Mouse (Mus musculus): ENCODE results near the gene Gucd1. TPM values are rescaled to one million over a fixed set of nuclear protein-coding genes. Genes with fewer than 3 reads are reported as not detected.
"Not testable (repeated sequence)": the region's sequence is repeated elsewhere in the genome, so short reads cannot be mapped to it uniquely, and the experiment has no call there.

The Gucd1 gene
- polyA plus RNA-seq, 1 experiment from 2014 or later = 80.9 TPM

GRCm38 (mm10) chr10:75418747-75419146, 99.0 kb downstream of the Gucd1 start:
- Histone ChIP-seq H3K9me3 (ENCODE audit: control insufficient read depth) (no peaks in the 10 kb centered on the region), H3K36me3 (ENCODE audit: control insufficient read depth, insufficient read depth) (no peaks in the 10 kb centered on the region), H3K27me3 (replicated peaks; ENCODE audit: control insufficient read depth, insufficient read depth, low read length) (no peaks in the 10 kb centered on the region), H3K9ac (ENCODE audit: low read depth, low read length) (no peak overlapping the region), H3K4me1 (replicated peaks; ENCODE audit: control insufficient read depth, insufficient read depth, low read length) (no peaks in the 10 kb centered on the region), H3K27ac (ENCODE audit: low read depth, low read length) (no peak overlapping the region), H3K4me3 (ENCODE audit: low read depth, low read length) (no peak overlapping the region), H3K4me2 (replicated peaks; ENCODE audit: low read depth) (no peak overlapping the region)
- no peak for ATAC-seq
- TF ChIP-seq CTCF (IDR thresholded peaks at IDR 0.05; ENCODE audit: low read depth) = no peak
- 64% methylated on average over 4 of the region's 4 CpGs for WGBS

GRCm38 (mm10) chr10:75417363-75418042, 100.3 kb downstream of the Gucd1 start:
- Histone ChIP-seq H3K4me3 (ENCODE audit: low read depth, low read length) (no peak overlapping the region), H3K9me3 (ENCODE audit: control insufficient read depth) (no peaks in the 10 kb centered on the region), H3K27ac (ENCODE audit: low read depth, low read length) (no peak overlapping the region), H3K4me1 (replicated peaks; ENCODE audit: control insufficient read depth, insufficient read depth, low read length) (0 out of 2 replicates have a peak, but pooled peaks cover under 1% of the 10 kb centered on the region), H3K9ac (ENCODE audit: low read depth, low read length) (no peak overlapping the region), H3K36me3 (ENCODE audit: control insufficient read depth, insufficient read depth) (no peaks in the 10 kb centered on the region), H3K4me2 (replicated peaks; ENCODE audit: low read depth) (no peak overlapping the region), H3K27me3 (replicated peaks; ENCODE audit: control insufficient read depth, insufficient read depth, low read length) (no peaks in the 10 kb centered on the region)
- WGBS = 81% methylated on average over 8 of the region's 8 CpGs
- ATAC-seq = no peak
- peak; percentile 43 for TF ChIP-seq CTCF (IDR thresholded peaks at IDR 0.05; ENCODE audit: low read depth)

- no peak for ATAC-seq
- no peak overlapping the region for H3K4me2 ChIP-seq (replicated peaks; ENCODE audit: low read depth)
- H3K9ac ChIP-seq (ENCODE audit: low read depth, low read length) = no peak overlapping the region
- 82% methylated on average over 7 of the region's 7 CpGs for WGBS
- no peak overlapping the region for H3K4me3 ChIP-seq (ENCODE audit: low read depth, low read length)
- no peak for TF ChIP-seq CTCF (IDR thresholded peaks at IDR 0.05; ENCODE audit: low read depth)
- H3K4me1 ChIP-seq (replicated peaks; ENCODE audit: control insufficient read depth, insufficient read depth, low read length) = peaks cover 5% of the 10 kb centered on the region; the same call in 1 of the 2 replicates
- H3K9me3 ChIP-seq (ENCODE audit: control insufficient read depth) = no peaks in the 10 kb centered on the region
- H3K27ac ChIP-seq (ENCODE audit: low read depth, low read length) = no peak overlapping the region
- H3K27me3 ChIP-seq (replicated peaks; ENCODE audit: control insufficient read depth, insufficient read depth, low read length) = no peaks in the 10 kb centered on the region
- no peaks in the 10 kb centered on the region for H3K36me3 ChIP-seq (ENCODE audit: control insufficient read depth, insufficient read depth)
Measured at GRCm38 (mm10) chr10:75414925-75415324, 102.8 kb downstream of the Gucd1 start.

GRCm38 (mm10) chr10:75412114-75413103, 105.4 kb downstream of the Gucd1 start:
- Histone ChIP-seq H3K9me3 (ENCODE audit: control insufficient read depth) (no peaks in the 10 kb centered on the region), H3K4me2 (replicated peaks; ENCODE audit: low read depth) (peak overlapping the region; percentile 48), H3K27me3 (replicated peaks; ENCODE audit: control insufficient read depth, insufficient read depth, low read length) (no peaks in the 10 kb centered on the region), H3K36me3 (ENCODE audit: control insufficient read depth, insufficient read depth) (no peaks in the 10 kb centered on the region), H3K9ac (ENCODE audit: low read depth, low read length) (0 out of 2 replicates have a peak overlapping the region, but pooled peaks have one; percentile 17), H3K4me1 (replicated peaks; ENCODE audit: control insufficient read depth, insufficient read depth, low read length) (peaks cover 5% of the 10 kb centered on the region; the same call in 1 of the 2 replicates), H3K27ac (ENCODE audit: low read depth, low read length) (no peak overlapping the region), H3K4me3 (ENCODE audit: low read depth, low read length) (no peak overlapping the region; the same call in 1 of the 2 replicates)
- 47% methylated on average over 27 of the region's 27 CpGs for WGBS
- peak; percentile 68 for ATAC-seq
- no peak for TF ChIP-seq CTCF (IDR thresholded peaks at IDR 0.05; ENCODE audit: low read depth)

GRCm38 (mm10) chr10:75411343-75412113, 106.2 kb downstream of the Gucd1 start:
- not testable (repeated sequence) for H3K4me3 ChIP-seq (ENCODE audit: low read depth, low read length); H3K27ac ChIP-seq (ENCODE audit: low read depth, low read length); H3K27me3 ChIP-seq (replicated peaks; ENCODE audit: control insufficient read depth, insufficient read depth, low read length); ATAC-seq; H3K9ac ChIP-seq (ENCODE audit: low read depth, low read length); H3K4me1 ChIP-seq (replicated peaks; ENCODE audit: control insufficient read depth, insufficient read depth, low read length); H3K36me3 ChIP-seq (ENCODE audit: control insufficient read depth, insufficient read depth); H3K9me3 ChIP-seq (ENCODE audit: control insufficient read depth); H3K4me2 ChIP-seq (replicated peaks; ENCODE audit: low read depth)
- 55% methylated on average over 9 of the region's 10 CpGs for WGBS
